Mouse (Mus musculus): Measurements from ENCODE around the gene Kdelr3.

Gene Kdelr3

GRCm38 (mm10) chr15:79511553-79512320 lies 4.5 kb upstream of the Kdelr3 start:
- no peak for DNase-seq (ENCODE audit: low read depth, low spot score)

GRCm38 (mm10) chr15:79513940-79514339 lies 2.3 kb upstream of the Kdelr3 start:
- DNase-seq (ENCODE audit: low read depth, low spot score), result no peak

GRCm38 (mm10) chr15:79517710-79518109 lies 1.5 kb downstream of the Kdelr3 start:
- DNase-seq (ENCODE audit: low read depth, low spot score), result no peak

- DNase-seq (ENCODE audit: low read depth, low spot score), result no peak
Measured at GRCm38 (mm10) chr15:79518571-79518970, 2.4 kb downstream of the Kdelr3 start.

GRCm38 (mm10) chr15:79519400-79520220 lies 3.4 kb downstream of the Kdelr3 start:
- no peak for DNase-seq (ENCODE audit: low read depth, low spot score)

GRCm38 (mm10) chr15:79525564-79525963 lies 9.4 kb downstream of the Kdelr3 start:
- no peak for DNase-seq (ENCODE audit: low read depth, low spot score)

- no peak for DNase-seq (ENCODE audit: low read depth, low spot score)
Measured at GRCm38 (mm10) chr15:79525979-79526768, 10.0 kb downstream of the Kdelr3 start.

GRCm38 (mm10) chr15:79527192-79527591 lies 11.0 kb downstream of the Kdelr3 start:
- DNase-seq (ENCODE audit: low read depth, low spot score), result no peak

GRCm38 (mm10) chr15:79527991-79528639 lies 11.9 kb downstream of the Kdelr3 start:
- DNase-seq (ENCODE audit: low read depth, low spot score), result peak; percentile 51

GRCm38 (mm10) chr15:79529935-79530334 lies 13.7 kb downstream of the Kdelr3 start:
- peak; percentile 51 for DNase-seq (ENCODE audit: low read depth, low spot score)

- DNase-seq (ENCODE audit: low read depth, low spot score), result no peak
Measured at GRCm38 (mm10) chr15:79533796-79534195, 17.6 kb downstream of the Kdelr3 start.

- DNase-seq (ENCODE audit: low read depth, low spot score), result no peak
Measured at GRCm38 (mm10) chr15:79543968-79544367, 27.8 kb downstream of the Kdelr3 start.

- DNase-seq (ENCODE audit: low read depth, low spot score), result peak; percentile 40
Measured at GRCm38 (mm10) chr15:79545496-79545895, 29.3 kb downstream of the Kdelr3 start.

- peak; percentile 50 for DNase-seq (ENCODE audit: low read depth, low spot score)
Measured at GRCm38 (mm10) chr15:79545921-79546399, 29.7 kb downstream of the Kdelr3 start.

- peak; percentile 93 for DNase-seq (ENCODE audit: low read depth, low spot score)
Measured at GRCm38 (mm10) chr15:79546410-79547288, 30.4 kb downstream of the Kdelr3 start, which contains the start of gene Ddx17. TSS of gene Ddx17 (minus strand) at chr15:79546741.

GRCm38 (mm10) chr15:79547289-79547820 lies 31.1 kb downstream of the Kdelr3 start:
- no peak for DNase-seq (ENCODE audit: low read depth, low spot score)

- no peak for DNase-seq (ENCODE audit: low read depth, low spot score)
Measured at GRCm38 (mm10) chr15:79548226-79548625, 32.0 kb downstream of the Kdelr3 start.

- DNase-seq (ENCODE audit: low read depth, low spot score), result no peak
Measured at GRCm38 (mm10) chr15:79552566-79552965, 36.4 kb downstream of the Kdelr3 start.

GRCm38 (mm10) chr15:79559649-79560048 lies 43.4 kb downstream of the Kdelr3 start:
- no peak for DNase-seq (ENCODE audit: low read depth, low spot score)

- DNase-seq (ENCODE audit: low read depth, low spot score), result no peak
Measured at GRCm38 (mm10) chr15:79562417-79562816, 46.2 kb downstream of the Kdelr3 start.
